Mouse (Mus musculus): ENCODE measurements around the gene Bcl11a. TPM values are rescaled to one million over a fixed set of nuclear protein-coding genes. Genes with fewer than 3 reads are reported as not detected.

The Bcl11a gene
- total RNA-seq, 1 experiment, result 3.1 TPM

GRCm38 (mm10) chr11:24152076-24152784, 74.4 kb downstream of the Bcl11a start:
- no peak overlapping the region for H3K4me3 ChIP-seq (ENCODE audit: insufficient read depth in 1 of 2, low read depth in 1 of 2, low read length in 2 of 2, poor library complexity in 1 of 2, severe bottlenecking in 1 of 2)
- TF ChIP-seq ZC3H11A (IDR thresholded peaks at IDR 0.05; ENCODE audit: borderline replicate concordance, low read depth, low read length), result no peak
- no peak for TF ChIP-seq HCFC1 (IDR thresholded peaks at IDR 0.05; ENCODE audit: borderline replicate concordance, insufficient read depth, low read length)
- TF ChIP-seq ZNF384 (IDR thresholded peaks at IDR 0.05; ENCODE audit: low read depth, low read length), result no peak
- no peaks in the 10 kb centered on the region for H3K9me3 ChIP-seq (ENCODE audit: control insufficient read depth, insufficient read depth, low read depth, low read length)
- no peaks in the 10 kb centered on the region for H3K4me1 ChIP-seq (ENCODE audit: control insufficient read depth in 2 of 2, insufficient read depth in 2 of 2, low read length in 2 of 2, poor library complexity in 1 of 2)
- DNase-seq (ENCODE audit: low read depth, low spot score), result no peak
- no peaks in the 10 kb centered on the region for H3K36me3 ChIP-seq (ENCODE audit: control insufficient read depth, insufficient read depth, low read length, poor library complexity, severe bottlenecking)
- H3K9ac ChIP-seq (ENCODE audit: insufficient read depth, low read depth, low read length, poor library complexity, severe bottlenecking), result no peak overlapping the region
- H3K27ac ChIP-seq (ENCODE audit: insufficient read depth, low read depth, low read length, poor library complexity, severe bottlenecking), result no peak overlapping the region
- in situ Hi-C loops (cut with MboI; ENCODE audit: low sequenced_read_pairs in 2 of 2, unreplicated experiment in 2 of 2), result no loop called here

- TF ChIP-seq ZNF384 (IDR thresholded peaks at IDR 0.05; ENCODE audit: low read depth, low read length) (no peak), CHD2 (IDR thresholded peaks at IDR 0.05; ENCODE audit: low read depth, low read length) (no peak), ZC3H11A (IDR thresholded peaks at IDR 0.05; ENCODE audit: borderline replicate concordance, low read depth, low read length) (no peak), MAFK (IDR thresholded peaks at IDR 0.05; ENCODE audit: insufficient read depth, low read depth, low read length) (no peak), HCFC1 (IDR thresholded peaks at IDR 0.05; ENCODE audit: borderline replicate concordance, insufficient read depth, low read length) (no peak)
- Histone ChIP-seq H3K4me3 (ENCODE audit: insufficient read depth in 1 of 2, low read depth in 1 of 2, low read length in 2 of 2, poor library complexity in 1 of 2, severe bottlenecking in 1 of 2) (no peak overlapping the region), H3K27ac (ENCODE audit: insufficient read depth, low read depth, low read length, poor library complexity, severe bottlenecking) (no peak overlapping the region), H3K36me3 (ENCODE audit: control insufficient read depth, insufficient read depth, low read length, poor library complexity, severe bottlenecking) (no peaks in the 10 kb centered on the region), H3K4me1 (ENCODE audit: control insufficient read depth in 2 of 2, insufficient read depth in 2 of 2, low read length in 2 of 2, poor library complexity in 1 of 2) (no peaks in the 10 kb centered on the region), H3K9me3 (ENCODE audit: control insufficient read depth, insufficient read depth, low read depth, low read length) (no peaks in the 10 kb centered on the region), H3K9ac (ENCODE audit: insufficient read depth, low read depth, low read length, poor library complexity, severe bottlenecking) (no peak overlapping the region)
- no peak for DNase-seq (ENCODE audit: low read depth, low spot score)
- in situ Hi-C loops (cut with MboI; ENCODE audit: low sequenced_read_pairs in 2 of 2, unreplicated experiment in 2 of 2), result no loop called here
These were observed 75.2 kb downstream of the Bcl11a start for GRCm38 (mm10) chr11:24153049-24153448.

DNA sequence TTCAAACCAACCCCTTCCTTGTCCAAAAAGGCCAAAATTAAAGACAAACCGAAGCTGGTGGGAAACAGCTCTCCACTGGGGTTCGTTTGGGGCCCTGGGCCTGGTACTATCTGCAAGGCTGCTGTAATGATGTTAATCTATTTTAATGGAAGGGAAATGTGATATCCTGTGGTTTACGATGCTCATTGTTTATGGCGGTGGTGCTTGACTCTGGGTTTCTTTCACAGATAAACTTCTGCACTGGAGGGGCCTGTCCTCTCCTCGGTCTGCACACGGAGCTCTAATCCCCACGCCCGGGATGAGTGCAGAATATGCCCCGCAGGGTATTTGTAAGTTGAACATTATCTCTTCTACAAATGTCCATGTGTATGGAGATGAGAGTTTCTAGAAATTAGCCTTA, 80.2 kb downstream of the Bcl11a start:
- Histone ChIP-seq H3K27ac (ENCODE audit: insufficient read depth, low read depth, low read length, poor library complexity, severe bottlenecking) (no peak overlapping the region), H3K4me1 (ENCODE audit: control insufficient read depth in 2 of 2, insufficient read depth in 2 of 2, low read length in 2 of 2, poor library complexity in 1 of 2) (no peaks in the 10 kb centered on the region), H3K9me3 (ENCODE audit: control insufficient read depth, insufficient read depth, low read depth, low read length) (no peaks in the 10 kb centered on the region), H3K9ac (ENCODE audit: insufficient read depth, low read depth, low read length, poor library complexity, severe bottlenecking) (no peak overlapping the region), H3K36me3 (ENCODE audit: control insufficient read depth, insufficient read depth, low read length, poor library complexity, severe bottlenecking) (no peaks in the 10 kb centered on the region), H3K4me3 (ENCODE audit: insufficient read depth in 1 of 2, low read depth in 1 of 2, low read length in 2 of 2, poor library complexity in 1 of 2, severe bottlenecking in 1 of 2) (no peak overlapping the region)
- DNase-seq (ENCODE audit: low read depth, low spot score), result no peak
- in situ Hi-C loops (cut with MboI; ENCODE audit: low sequenced_read_pairs in 2 of 2, unreplicated experiment in 2 of 2), result no loop called here
- TF ChIP-seq MAFK (IDR thresholded peaks at IDR 0.05; ENCODE audit: insufficient read depth, low read depth, low read length) (no peak), ZC3H11A (IDR thresholded peaks at IDR 0.05; ENCODE audit: borderline replicate concordance, low read depth, low read length) (no peak), CHD2 (IDR thresholded peaks at IDR 0.05; ENCODE audit: low read depth, low read length) (no peak), ZNF384 (IDR thresholded peaks at IDR 0.05; ENCODE audit: low read depth, low read length) (no peak), HCFC1 (IDR thresholded peaks at IDR 0.05; ENCODE audit: borderline replicate concordance, insufficient read depth, low read length) (no peak)

- H3K27ac ChIP-seq (ENCODE audit: insufficient read depth, low read depth, low read length, poor library complexity, severe bottlenecking), result no peak overlapping the region
- DNase-seq (ENCODE audit: low read depth, low spot score), result no peak
- H3K9ac ChIP-seq (ENCODE audit: insufficient read depth, low read depth, low read length, poor library complexity, severe bottlenecking), result no peak overlapping the region
- H3K9me3 ChIP-seq (ENCODE audit: control insufficient read depth, insufficient read depth, low read depth, low read length), result no peaks in the 10 kb centered on the region
- in situ Hi-C loops (cut with MboI; ENCODE audit: low sequenced_read_pairs in 2 of 2, unreplicated experiment in 2 of 2), result no loop called here
- peaks cover 0 to 6% of the 10 kb centered on the region in 2 experiments; a peak in 1 of 4 replicates for H3K4me1 ChIP-seq (ENCODE audit: control insufficient read depth in 2 of 2, insufficient read depth in 2 of 2, low read length in 2 of 2, poor library complexity in 1 of 2)
- H3K4me3 ChIP-seq (ENCODE audit: insufficient read depth in 1 of 2, low read depth in 1 of 2, low read length in 2 of 2, poor library complexity in 1 of 2, severe bottlenecking in 1 of 2), result no peak overlapping the region
- no peaks in the 10 kb centered on the region for H3K36me3 ChIP-seq (ENCODE audit: control insufficient read depth, insufficient read depth, low read length, poor library complexity, severe bottlenecking)
- TF ChIP-seq ZNF384 (IDR thresholded peaks at IDR 0.05; ENCODE audit: low read depth, low read length) (no peak), HCFC1 (IDR thresholded peaks at IDR 0.05; ENCODE audit: borderline replicate concordance, insufficient read depth, low read length) (no peak), MAFK (IDR thresholded peaks at IDR 0.05; ENCODE audit: insufficient read depth, low read depth, low read length) (no peak), CHD2 (IDR thresholded peaks at IDR 0.05; ENCODE audit: low read depth, low read length) (no peak), ZC3H11A (IDR thresholded peaks at IDR 0.05; ENCODE audit: borderline replicate concordance, low read depth, low read length) (no peak)
These were observed 81.8 kb downstream of the Bcl11a start for GRCm38 (mm10) chr11:24159656-24160055.

Data from ES-E14 (cell line).